Mouse (Mus musculus) cerebellum, adult 2 months (tissue): Measurements from ENCODE around the gene Fez1.

ENCODE experiments used
- CTCF ChIP-seq: fragments of 200-500 bp; IDR thresholded peaks from 2 replicates; pipeline ENCODE4 v1.5.1; 2011; ENCODE audit warnings: low read depth, mild to moderate bottlenecking, control low read depth, low read length, moderate library complexity, borderline replicate concordance; ENCODE audit not compliant: insufficient read depth
- POLR2A ChIP-seq: fragments of 200-500 bp; IDR thresholded peaks from 2 replicates; pipeline ENCODE4 v1.6.1; 2011; ENCODE audit warnings: low read length, control low read depth, borderline replicate concordance; ENCODE audit not compliant: insufficient read depth

- TF ChIP-seq CTCF (no peak), POLR2A (no peak)
These were observed 360 bp downstream of the Fez1 start for GRCm38 (mm10) chr9:36822024-36822423.
